Mouse (Mus musculus): ENCODE measurements around the gene Rnf130.

Gene Rnf130

GRCm38 (mm10) chr11:50138206-50138822 is 113.2 kb downstream of the Rnf130 start:
- DNase-seq (ENCODE audit: low spot score), result no peak

GRCm38 (mm10) chr11:50139571-50139970 is 114.4 kb downstream of the Rnf130 start:
- DNase-seq (ENCODE audit: low spot score), result no peak

- no peak for DNase-seq (ENCODE audit: low spot score)
These were observed 120.4 kb downstream of the Rnf130 start for GRCm38 (mm10) chr11:50145529-50145928.

GRCm38 (mm10) chr11:50146121-50146520 is 121.0 kb downstream of the Rnf130 start:
- no peak for DNase-seq (ENCODE audit: low spot score)

- no peak for DNase-seq (ENCODE audit: low spot score)
These were observed 122.3 kb downstream of the Rnf130 start for GRCm38 (mm10) chr11:50147267-50147957.

- no peak for DNase-seq (ENCODE audit: low spot score)
These were observed 122.9 kb downstream of the Rnf130 start for GRCm38 (mm10) chr11:50147958-50148476.

GRCm38 (mm10) chr11:50149200-50149599 is 124.1 kb downstream of the Rnf130 start:
- DNase-seq (ENCODE audit: low spot score), result no peak

GRCm38 (mm10) chr11:50149603-50150150 is 124.5 kb downstream of the Rnf130 start:
- DNase-seq (ENCODE audit: low spot score), result no peak

- DNase-seq (ENCODE audit: low spot score), result no peak
These were observed 126.2 kb downstream of the Rnf130 start for GRCm38 (mm10) chr11:50151374-50151773.

- no peak for DNase-seq (ENCODE audit: low spot score)
These were observed 129.0 kb downstream of the Rnf130 start for GRCm38 (mm10) chr11:50154166-50154565.

Measured in urinary bladder, postnatal 14 days (tissue).